Mouse (Mus musculus) liver, embryonic 14.5 days (tissue): ENCODE data around the gene Zbtb39. TPM values are rescaled to one million over a fixed set of nuclear protein-coding genes. Genes with fewer than 3 reads are reported as not detected.

Experiments used
- ATAC-seq: fragments of 200-750 bp; cut with Nextera tagmentation; 2 replicates; pipeline ENCODE4 v1.8.0; 2017; ENCODE audit warnings: moderate number of reproducible peaks, mild to moderate bottlenecking, moderate library complexity; ENCODE audit not compliant: insufficient read depth
- DNase-seq, 3 experiments: peaks; one replicate each; pipeline ENCODE4 v3.0.0-alpha.2; 2012 to 2013; ENCODE audit warnings: low read depth in 3 of 3, low spot score in 3 of 3
- H3K27ac ChIP-seq: fragments of 300-500 bp; sonication (generic); 2 replicates; pipeline ENCODE4 v1.5.1; 2014; ENCODE audit warnings: moderate library complexity, mild to moderate bottlenecking, control low read depth, inconsistent platforms
- H3K27me3 ChIP-seq: fragments of 300-500 bp; sonication (generic); 2 replicates; pipeline ENCODE4 v1.6.1; 2014; ENCODE audit warnings: mild to moderate bottlenecking, low read length, moderate library complexity; ENCODE audit not compliant: control insufficient read depth, insufficient read depth
- H3K36me3 ChIP-seq: fragments of 300-500 bp; sonication (generic); replicated peaks from 2 replicates; pipeline ENCODE4 v1.6.1; 2014; ENCODE audit warnings: low read depth; ENCODE audit not compliant: control insufficient read depth, insufficient read depth
- H3K4me1 ChIP-seq, 2 experiments: fragments of 200-500 bp in 1 of 2; fragments of 300-500 bp in 1 of 2; sonication (generic) in 1 of 2; replicated peaks; 2 replicates each; pipeline ENCODE4 v1.6.1; 2012 to 2014; ENCODE audit warnings: antibody characterized with exemption in 1 of 2, inconsistent platforms in 1 of 2, low read length in 1 of 2; ENCODE audit not compliant: control insufficient read depth in 2 of 2, insufficient read depth in 2 of 2
- H3K4me2 ChIP-seq: fragments of 300-500 bp; sonication (generic); 2 replicates; pipeline ENCODE4 v1.6.1; 2014; ENCODE audit warnings: low read depth, mild to moderate bottlenecking, control low read depth, moderate library complexity
- H3K4me3 ChIP-seq, 2 experiments: fragments of 200-500 bp in 1 of 2; fragments of 300-500 bp in 1 of 2; sonication (generic) in 1 of 2; 2 replicates each; pipeline ENCODE4 v1.5.1; 2012 to 2014; ENCODE audit warnings: low read depth in 2 of 2, low read length in 2 of 2, mild to moderate bottlenecking in 2 of 2, control low read depth in 1 of 2, inconsistent platforms in 1 of 2, moderate library complexity in 1 of 2; ENCODE audit not compliant: insufficient read depth in 1 of 2
- H3K9ac ChIP-seq: fragments of 300-500 bp; sonication (generic); replicated peaks from 2 replicates; pipeline ENCODE4 v1.6.1; 2014; ENCODE audit warnings: mild to moderate bottlenecking, control low read depth, moderate library complexity
- H3K9me3 ChIP-seq: fragments of 300-500 bp; sonication (generic); 2 replicates; pipeline ENCODE4 v1.6.1; 2016; ENCODE audit warnings: low read length, mixed read lengths; ENCODE audit not compliant: control insufficient read depth
- CTCF ChIP-seq: IDR thresholded peaks from 2 replicates; pipeline ENCODE4 v1.5.1; 2016; ENCODE audit warnings: antibody characterized with exemption, low read depth, control low read depth
- EP300 ChIP-seq: IDR thresholded peaks from 2 replicates; pipeline ENCODE4 v1.6.1; 2016; ENCODE audit warnings: antibody characterized with exemption, low read depth
- whole genome bisulfite sequencing: fragments of 180-500 bp; shearing (Covaris S2); extraction: QIAGEN DNeasy Blood & Tissue Kit; methylation state at CpG from one replicate; pipeline ENCODE4 v1.1.7; 2014; ENCODE audit not compliant: insufficient replicate concordance; 5-methylcytosine and 5-hydroxymethylcytosine counted together
- polyA plus RNA-seq, 2 experiments: library from polyadenylated mRNA; depleted of rRNA in 1 of 2; stranded (reverse) in 1 of 2; unstranded in 1 of 2; fragments of >200 nt; fragmentation: Nextera tagmentation in 1 of 2; extraction: Ambion mirVana in 1 of 2; gene quantifications; 2 replicates each; pipeline versions ENCODE4 v1.2.1 to v1.2.3; 2012 to 2014

The Zbtb39 gene
- polyA plus RNA-seq, 2 experiments: 0.83 to 2.1 TPM

DNA sequence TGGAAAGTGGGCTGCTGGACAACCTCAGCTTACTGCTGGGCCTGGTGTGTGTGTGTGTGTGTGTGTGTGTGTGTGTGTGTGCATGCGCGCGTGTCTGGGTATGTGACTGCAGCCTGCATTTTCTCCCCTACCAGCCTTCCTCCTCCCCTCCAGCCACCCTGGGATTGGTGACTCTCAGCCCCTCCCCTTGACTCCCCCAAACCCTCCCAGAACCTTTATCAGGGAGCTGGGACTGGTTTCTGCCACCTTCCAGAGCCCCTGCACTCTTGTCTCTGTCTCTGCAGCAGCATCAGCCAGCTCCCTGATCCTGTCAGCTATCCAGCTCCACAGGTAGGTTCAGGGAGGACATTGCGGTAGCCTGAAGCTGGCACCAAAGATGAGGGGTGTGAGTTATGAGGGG lies 14.2 kb upstream of the Zbtb39 start:
- WGBS: 68% methylated on average over 4 of the region's 4 CpGs
- Histone ChIP-seq H3K9ac (no peak overlapping the region; the same call in 1 of the 2 replicates), H3K27ac (no peak overlapping the region), H3K4me1 (peaks cover 23 to 34% of the 10 kb centered on the region in 2 experiments), H3K27me3 (peaks cover 17% of the 10 kb centered on the region), H3K4me3 (peak overlapping the region in 1 of 2 experiments; percentile 7; a peak in 1 of 4 replicates), H3K4me2 (peak overlapping the region; percentile 32), H3K9me3 (no peaks in the 10 kb centered on the region), H3K36me3 (no peaks in the 10 kb centered on the region)
- ATAC-seq: peak; percentile 69
- TF ChIP-seq CTCF (no peak), EP300 (no peak)
- DNase-seq: no peak

DNA sequence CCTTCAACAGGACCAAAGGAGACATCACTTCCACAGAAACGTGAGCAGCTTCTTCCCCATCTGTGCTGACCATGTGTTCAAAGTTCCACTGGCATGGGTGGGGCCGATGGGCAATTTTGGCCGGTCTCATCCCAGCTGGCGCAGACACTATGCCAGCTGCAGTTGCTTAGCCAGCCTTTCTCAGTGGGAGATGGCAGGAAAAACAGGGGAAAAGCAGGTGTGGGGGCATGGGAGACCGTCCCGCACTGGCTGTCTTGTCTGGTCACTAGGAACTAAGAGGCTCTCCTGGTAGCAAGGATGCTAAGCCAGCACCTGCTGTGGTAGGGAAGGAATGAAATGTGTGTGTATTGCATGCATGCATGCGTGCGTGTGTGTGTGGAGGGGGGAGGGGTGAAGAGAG lies 10.9 kb upstream of the Zbtb39 start:
- Histone ChIP-seq H3K9me3 (no peaks in the 10 kb centered on the region), H3K9ac (no peak overlapping the region), H3K36me3 (no peaks in the 10 kb centered on the region), H3K27ac (no peak overlapping the region), H3K4me2 (no peak overlapping the region), H3K27me3 (no peaks in the 10 kb centered on the region; the same call in 1 of the 2 replicates), H3K4me1 (peaks cover 44 to 53% of the 10 kb centered on the region in 2 experiments), H3K4me3 (no peak overlapping the region)
- DNase-seq (no peak), ATAC-seq (no peak)
- 63% methylated on average over 8 of the region's 8 CpGs for WGBS
- TF ChIP-seq CTCF (no peak), EP300 (no peak)

DNA sequence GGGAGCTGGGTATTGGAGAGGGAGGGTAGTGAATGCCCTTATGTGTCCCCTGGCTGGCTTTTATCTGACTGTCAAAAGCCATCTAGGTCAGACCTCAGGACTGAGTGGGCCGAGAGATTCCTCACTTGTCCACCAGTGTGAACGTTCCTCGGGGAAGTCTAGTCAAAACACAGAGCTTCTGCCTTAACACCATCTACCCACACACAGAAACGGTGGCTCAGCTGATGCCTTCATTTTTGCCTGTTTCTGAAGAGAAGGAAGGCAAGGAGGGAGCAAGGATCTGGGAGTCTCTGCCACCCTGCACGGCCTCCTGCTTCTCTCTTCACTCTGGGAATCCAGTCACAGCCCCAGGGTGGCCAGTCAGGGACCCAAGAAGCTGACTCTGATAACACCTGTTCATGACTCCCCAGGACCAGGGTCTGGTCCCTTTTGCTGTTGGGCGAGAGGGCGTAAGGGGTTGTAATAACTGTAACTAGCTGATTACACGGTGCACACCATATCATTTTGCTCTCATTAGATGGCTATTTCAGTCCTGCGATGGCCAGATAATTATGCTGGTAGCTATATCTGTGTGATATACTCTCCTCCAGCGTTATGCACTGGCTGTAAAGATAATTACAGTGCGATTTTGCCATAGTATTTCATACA lies 8.9 kb upstream of the Zbtb39 start:
- peaks cover 50 to 57% of the 10 kb centered on the region in 2 experiments for H3K4me1 ChIP-seq
- no peaks in the 10 kb centered on the region; the same call in 1 of the 2 replicates for H3K27me3 ChIP-seq
- 0 out of 2 replicates have a peak overlapping the region, but pooled peaks have one; percentile 10 for H3K9ac ChIP-seq
- H3K9me3 ChIP-seq: no peaks in the 10 kb centered on the region
- peak overlapping the region; percentile 59 for H3K27ac ChIP-seq
- TF ChIP-seq CTCF (no peak), EP300 (peak; percentile 95)
- no peak overlapping the region for H3K4me3 ChIP-seq
- peak; percentile 65 to 71 (median 68) for DNase-seq
- WGBS: 27% methylated on average over 11 of the region's 11 CpGs
- H3K36me3 ChIP-seq: no peaks in the 10 kb centered on the region
- H3K4me2 ChIP-seq: peak overlapping the region; percentile 45
- peak; percentile 92 for ATAC-seq

DNA sequence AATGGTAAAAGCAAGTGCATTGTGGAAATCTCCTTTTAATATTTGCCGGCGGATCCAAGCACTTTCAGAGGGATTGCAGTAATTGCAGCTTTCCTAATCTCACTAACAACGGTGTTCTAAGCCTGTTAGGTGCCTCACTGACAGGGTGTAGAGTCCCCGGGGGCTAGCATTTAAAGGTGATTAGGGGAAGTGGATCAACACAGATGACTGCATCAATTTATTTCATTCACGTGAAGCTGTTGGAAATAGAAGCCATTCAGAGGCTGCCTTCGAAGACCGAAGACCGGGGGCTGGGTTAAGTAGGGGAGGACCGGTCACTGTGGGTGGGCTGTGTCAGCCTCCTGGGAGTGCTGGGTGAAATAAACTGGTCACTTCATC lies 8.4 kb upstream of the Zbtb39 start:
- 35% methylated on average over 9 of the region's 9 CpGs for WGBS
- Histone ChIP-seq H3K4me1 (peaks cover 50 to 58% of the 10 kb centered on the region in 2 experiments), H3K27ac (peak overlapping the region; percentile 59)

DNA sequence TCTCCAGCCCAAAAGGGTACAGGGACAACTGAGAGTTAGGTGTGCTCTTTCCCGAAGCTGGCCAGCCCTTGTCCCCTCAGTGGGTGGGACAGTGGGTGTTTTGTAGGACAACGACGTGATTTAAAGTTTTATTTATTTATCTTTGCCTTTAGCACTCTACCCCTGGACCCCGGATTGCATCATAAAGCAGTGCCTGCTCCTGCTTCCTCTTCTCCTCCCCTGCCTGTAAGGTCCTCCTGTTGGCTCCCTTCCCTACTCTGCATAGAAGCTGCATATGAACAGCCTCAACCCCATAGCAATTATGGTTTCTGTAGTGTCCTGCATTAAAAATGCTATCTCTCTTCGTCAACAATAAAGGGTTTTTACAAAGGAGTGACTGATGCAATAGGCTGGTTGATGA lies 7.9 kb upstream of the Zbtb39 start:
- ATAC-seq: no peak

More for the DNA sequence above, 8.4 kb upstream of the Zbtb39 start:
- ATAC-seq (peak; percentile 1; the same call in 1 of the 2 replicates), DNase-seq (no peak)
- Histone ChIP-seq H3K4me2 (peak overlapping the region; percentile 45), H3K9ac (peak overlapping the region; percentile 9), H3K36me3 (no peaks in the 10 kb centered on the region), H3K9me3 (no peaks in the 10 kb centered on the region), H3K4me3 (no peak overlapping the region), H3K27me3 (no peaks in the 10 kb centered on the region; the same call in 1 of the 2 replicates)
- TF ChIP-seq CTCF: no peak
- TF ChIP-seq EP300: no peak

More for the DNA sequence above, 7.9 kb upstream of the Zbtb39 start:
- Histone ChIP-seq H3K9ac (peak overlapping the region; percentile 9), H3K27ac (peak overlapping the region; percentile 59), H3K4me1 (peaks cover 55 to 62% of the 10 kb centered on the region in 2 experiments), H3K4me2 (no peak overlapping the region; the same call in 1 of the 2 replicates), H3K9me3 (no peaks in the 10 kb centered on the region), H3K36me3 (no peaks in the 10 kb centered on the region), H3K4me3 (no peak overlapping the region), H3K27me3 (no peaks in the 10 kb centered on the region; the same call in 1 of the 2 replicates)
- WGBS: 22% methylated on average over 5 of the region's 5 CpGs
- no peak for DNase-seq
- TF ChIP-seq EP300: no peak
- TF ChIP-seq CTCF: no peak
